Mouse (Mus musculus): ENCODE results near the gene Zfp668. TPM values are rescaled to one million over a fixed set of nuclear protein-coding genes. Genes with fewer than 3 reads are reported as not detected.

Gene Zfp668
- polyA plus RNA-seq (2015; fragmentation: Nextera tagmentation; extraction: Ambion mirVana), result 21.9 and 22.7 TPM in 2 replicates

DNA sequence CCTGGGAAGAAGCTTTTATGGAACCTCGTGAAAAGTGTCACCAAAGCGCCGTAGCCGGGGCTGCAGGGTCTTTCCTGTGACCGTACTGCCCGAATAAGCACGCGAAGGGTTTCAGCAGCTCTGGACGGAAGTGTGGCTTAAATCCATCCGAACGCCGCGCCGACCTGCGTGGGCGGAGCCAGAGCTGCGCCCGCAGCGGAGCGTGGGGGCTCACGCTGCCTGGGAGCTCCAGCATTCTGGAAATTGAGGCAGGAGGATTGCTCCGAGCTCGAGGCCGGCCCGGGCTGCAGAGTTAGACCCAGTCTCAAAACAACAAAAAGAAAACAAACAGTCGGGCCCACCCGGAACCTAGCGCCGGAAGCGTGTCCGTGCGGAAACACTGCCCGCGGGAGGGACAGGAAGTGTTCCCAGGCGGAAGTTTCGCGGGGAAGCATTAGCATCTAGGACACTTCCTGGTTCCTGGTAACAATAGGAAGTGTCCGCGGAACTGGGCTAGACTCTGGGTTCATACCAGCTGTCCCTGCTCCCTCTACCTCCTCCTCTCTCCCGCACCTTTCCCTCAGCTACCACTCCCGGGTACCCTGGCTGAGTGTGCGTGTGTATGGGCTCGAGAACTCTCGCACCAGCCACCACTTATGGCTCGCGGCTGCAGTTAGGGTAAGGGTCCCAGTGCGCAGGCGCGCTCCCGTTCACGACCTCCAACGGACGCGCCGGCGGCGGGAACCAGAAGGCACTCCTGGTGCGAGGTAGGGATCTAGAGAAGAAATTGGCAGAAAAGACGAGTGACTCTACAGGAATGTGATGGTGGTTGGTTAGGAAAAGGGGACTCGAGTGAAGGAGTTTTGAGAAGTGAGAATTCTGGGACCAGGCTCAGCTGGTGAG is at the start of gene Zfp668:
Zfp668 (minus strand) TSS at position 362 of the 882 bp plus-strand sequence.

DNA sequence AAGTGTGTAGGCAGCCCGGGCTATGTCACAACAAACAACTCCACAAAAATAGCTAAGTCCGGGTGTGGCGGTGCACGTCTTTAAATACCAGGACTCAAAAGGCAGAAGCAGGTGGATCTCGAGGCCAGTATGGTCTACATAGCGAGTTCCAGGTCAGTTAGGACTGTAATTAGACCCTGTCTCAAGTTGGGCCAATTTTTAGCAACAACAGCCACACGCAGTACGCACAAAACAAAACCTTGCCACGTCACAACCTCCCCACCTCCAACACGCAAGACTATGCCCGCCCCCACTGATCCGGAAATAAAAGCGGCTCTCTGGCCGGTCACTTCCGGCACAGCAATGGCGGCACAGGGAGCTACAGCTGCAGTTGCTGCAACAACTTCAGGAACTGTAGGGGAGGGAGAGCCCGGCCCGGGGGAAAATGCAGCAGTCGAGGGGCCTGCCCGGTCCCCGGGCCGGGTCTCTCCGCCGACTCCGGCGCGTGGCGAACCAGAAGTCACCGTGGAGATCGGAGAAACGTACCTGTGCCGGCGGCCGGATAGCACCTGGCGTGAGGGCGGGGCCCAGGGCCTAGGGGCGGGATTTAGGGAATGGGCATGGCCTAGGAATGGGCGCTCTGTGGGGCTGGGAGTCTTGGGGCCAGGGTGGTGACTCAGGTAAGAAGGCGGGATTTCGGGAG is 35.7 kb upstream of the Zfp668 start, which contains the start of gene Kat8:
Kat8 (plus strand) TSS at position 327 of the 682 bp plus-strand sequence.

DNA sequence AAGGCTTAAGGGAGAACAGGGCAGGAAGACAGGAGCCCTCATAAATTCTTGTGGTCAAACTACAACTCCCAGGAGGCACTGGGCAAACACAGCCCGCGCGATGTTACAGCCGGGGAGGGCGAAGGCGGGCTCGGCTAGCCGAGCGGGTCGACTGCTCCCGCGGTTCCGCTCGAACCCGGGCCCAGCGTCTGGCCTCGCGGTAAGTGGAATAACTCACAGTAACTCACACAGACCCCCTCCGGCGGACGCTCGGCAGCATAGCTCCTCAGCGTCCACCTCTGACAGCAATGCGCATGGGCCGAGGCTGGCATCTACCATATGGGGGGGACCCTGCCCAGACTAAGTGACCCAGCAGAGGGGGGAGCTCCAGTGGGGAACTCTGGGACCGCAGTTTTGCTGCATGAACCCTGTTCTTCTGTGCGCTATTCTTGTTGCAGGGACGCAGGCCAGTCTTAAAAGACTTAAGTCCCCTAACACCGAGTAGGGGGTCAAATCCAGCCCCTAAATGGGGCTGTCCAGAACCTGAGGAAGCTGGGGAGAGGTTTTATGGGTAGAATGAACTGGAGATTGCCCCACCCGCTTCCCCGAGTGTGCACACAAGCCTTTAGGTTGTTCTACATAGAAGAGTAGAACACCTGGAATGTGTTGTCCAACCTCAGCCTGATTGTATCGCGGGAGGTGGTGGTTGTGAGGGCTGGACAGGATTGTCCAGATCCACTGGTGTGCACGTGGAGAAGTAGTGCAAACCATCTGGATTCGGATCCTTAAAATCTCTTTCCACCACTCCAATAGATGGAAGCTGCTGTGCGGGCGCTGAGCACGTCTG is 27.6 kb upstream of the Zfp668 start, which contains the start of gene Bckdk:
Bckdk (plus strand) TSS at position 112 of the 826 bp plus-strand sequence.

DNA sequence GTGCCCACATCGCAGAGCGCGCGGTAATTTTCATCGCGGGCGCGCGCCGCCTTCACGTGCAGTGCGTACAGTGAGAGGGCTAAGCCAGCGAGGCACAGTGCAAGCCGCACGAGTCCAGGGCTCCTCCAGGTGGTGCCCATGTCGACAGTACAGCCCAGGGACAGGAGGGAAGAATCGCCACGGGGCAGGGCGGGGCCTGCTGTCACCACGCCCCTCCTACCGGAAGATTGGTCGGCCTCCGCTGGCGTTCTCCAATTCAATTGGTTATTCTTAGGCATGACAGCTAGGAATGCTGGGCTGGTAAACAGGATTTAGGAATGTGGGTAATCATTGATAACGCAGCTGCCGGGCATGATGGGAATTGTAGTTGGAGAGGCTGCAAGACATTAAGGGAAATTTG is 18.8 kb upstream of the Zfp668 start, which contains the start of the genes Gm21974 and Vkorc1:
Gm21974 (minus strand) TSS at position 13 of the 400 bp plus-strand sequence.
Vkorc1 (minus strand) TSS at position 176 of the 400 bp plus-strand sequence.

DNA sequence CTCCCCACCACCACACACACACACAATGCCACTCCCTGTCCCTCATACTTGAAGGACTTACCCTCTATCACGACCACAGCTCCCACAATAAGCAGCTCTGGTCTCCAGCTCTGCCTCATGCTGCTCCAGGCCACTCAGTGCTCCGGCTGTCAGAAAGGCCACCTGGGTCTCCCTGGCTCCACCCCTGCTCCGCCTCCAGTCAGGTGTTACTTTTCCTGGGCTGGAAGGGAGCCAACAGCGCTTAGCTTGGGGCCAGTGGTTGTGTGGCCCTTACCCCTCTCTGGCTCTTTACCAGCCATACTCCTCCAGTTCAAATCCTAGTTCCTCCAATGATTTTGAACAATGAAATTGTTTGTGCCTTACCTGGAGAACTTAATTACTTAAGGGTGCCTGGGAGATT is 14.2 kb upstream of the Zfp668 start, which contains the start of gene Prss53:
Prss53 (minus strand) TSS at position 173 of the 400 bp plus-strand sequence.

DNA sequence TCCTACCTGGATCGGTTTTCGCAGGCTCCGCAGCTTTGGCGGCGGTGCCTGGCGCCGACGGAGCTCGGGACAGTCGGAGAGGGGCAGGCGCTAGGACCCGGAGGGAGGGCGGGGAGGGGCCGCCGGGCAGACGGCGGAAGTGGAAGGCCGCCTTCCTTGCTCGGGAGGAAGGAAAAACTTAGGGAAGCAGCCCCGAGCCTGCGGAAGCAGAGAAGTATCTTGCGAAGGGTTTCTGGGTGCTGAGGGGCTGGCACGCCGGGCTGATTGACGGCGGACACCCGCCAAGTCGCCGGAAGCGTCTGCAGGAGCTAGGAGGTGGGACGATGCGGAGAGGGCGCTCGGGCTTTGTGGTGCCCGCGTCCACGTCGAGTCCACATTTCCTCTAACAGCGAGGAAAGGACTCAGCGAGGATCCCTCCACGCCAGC is 574 bp downstream of the Zfp668 start, which contains the start of gene Zfp646:
Zfp646 (plus strand) TSS at position 181 of the 426 bp plus-strand sequence.

DNA sequence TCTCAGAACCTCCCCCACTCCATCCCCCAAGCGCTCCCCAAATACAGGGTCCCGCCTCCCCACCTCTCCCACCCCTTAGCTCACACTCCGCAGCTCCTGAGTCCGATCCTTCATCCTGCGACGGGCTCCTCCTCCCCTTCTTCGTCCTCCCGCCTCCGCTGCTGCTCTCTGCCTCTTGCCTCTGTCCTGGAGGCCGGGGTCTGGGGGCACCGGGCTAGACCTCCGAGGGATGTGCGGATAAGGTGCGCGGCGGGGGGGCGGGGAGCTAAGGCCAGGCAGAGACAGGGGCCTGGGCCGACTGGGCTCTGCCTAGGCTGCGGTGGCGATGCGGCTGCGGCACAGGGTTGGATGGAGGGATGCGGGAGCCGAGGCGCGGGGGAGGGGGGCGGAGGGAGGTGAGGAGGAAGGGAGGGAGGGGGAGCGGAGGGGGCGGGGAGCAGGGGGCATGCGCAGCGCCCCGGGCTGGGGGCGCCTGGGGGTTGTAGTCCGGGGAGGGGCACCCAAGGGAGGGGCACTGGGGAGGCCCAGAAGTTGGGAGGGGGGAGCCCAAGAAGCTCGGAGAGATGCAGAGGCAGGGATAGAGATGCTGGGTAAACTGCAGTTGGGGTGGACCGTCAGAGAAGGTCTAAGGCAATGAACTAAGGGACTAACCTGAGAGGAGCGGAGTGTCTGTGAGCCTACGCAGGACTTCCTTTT is 52.3 kb downstream of the Zfp668 start, which contains the start of the genes Stx4a and Stx1b:
Stx4a (plus strand) TSS at position 119 of the 696 bp plus-strand sequence.
Stx1b (minus strand) TSS at position 374 of the 696 bp plus-strand sequence.

Other genes starting within 250 kb of the Zfp668 start
- gene Bcl7c, start 167.9 kb downstream of the Zfp668 start, polyA plus RNA-seq (2015; fragmentation: Nextera tagmentation; extraction: Ambion mirVana), result 59.4 and 60.7 TPM in 2 replicates
- 5.3 and 5.8 TPM in 2 replicates for gene Ctf1, start 164.1 kb downstream of the Zfp668 start, polyA plus RNA-seq (2015; fragmentation: Nextera tagmentation; extraction: Ambion mirVana)
- gene Ctf2, start 144.7 kb downstream of the Zfp668 start, polyA plus RNA-seq (2015; fragmentation: Nextera tagmentation; extraction: Ambion mirVana), result 0.08 TPM in 1 of 2 replicates, not detected in the other
- 7.4 and 8.8 TPM in 2 replicates for gene Fbxl19, start 132.3 kb downstream of the Zfp668 start, polyA plus RNA-seq (2015; fragmentation: Nextera tagmentation; extraction: Ambion mirVana)
- 13.2 and 13.7 TPM in 2 replicates for gene Orai3, start 107.0 kb downstream of the Zfp668 start, polyA plus RNA-seq (2015; fragmentation: Nextera tagmentation; extraction: Ambion mirVana)
- 17.7 and 18.5 TPM in 2 replicates for gene Setd1a, start 100.2 kb downstream of the Zfp668 start, polyA plus RNA-seq (2015; fragmentation: Nextera tagmentation; extraction: Ambion mirVana)
- not detected in 2 replicates for gene Gm49388, start 91.2 kb downstream of the Zfp668 start, polyA plus RNA-seq (2015; fragmentation: Nextera tagmentation; extraction: Ambion mirVana)
- gene Hsd3b7, start 76.2 kb downstream of the Zfp668 start, polyA plus RNA-seq (2015; fragmentation: Nextera tagmentation; extraction: Ambion mirVana), result 12.2 and 12.5 TPM in 2 replicates
- gene Stx4a, start 52.5 kb downstream of the Zfp668 start, polyA plus RNA-seq (2015; fragmentation: Nextera tagmentation; extraction: Ambion mirVana), result 28.1 and 32.5 TPM in 2 replicates
- gene Stx1b, start 52.3 kb downstream of the Zfp668 start, polyA plus RNA-seq (2015; fragmentation: Nextera tagmentation; extraction: Ambion mirVana), result 78.8 and 97.1 TPM in 2 replicates
- gene Zfp646, start 607 bp downstream of the Zfp668 start, polyA plus RNA-seq (2015; fragmentation: Nextera tagmentation; extraction: Ambion mirVana), result 3.8 and 4.5 TPM in 2 replicates
- gene Prss53, start 14.1 kb upstream of the Zfp668 start, polyA plus RNA-seq (2015; fragmentation: Nextera tagmentation; extraction: Ambion mirVana), result 0.76 and 0.77 TPM in 2 replicates
- not detected in 2 replicates for gene Gm21974, start 18.6 kb upstream of the Zfp668 start, polyA plus RNA-seq (2015; fragmentation: Nextera tagmentation; extraction: Ambion mirVana)
- 94.0 and 98.3 TPM in 2 replicates for gene Vkorc1, start 18.8 kb upstream of the Zfp668 start, polyA plus RNA-seq (2015; fragmentation: Nextera tagmentation; extraction: Ambion mirVana)
- gene Bckdk, start 27.3 kb upstream of the Zfp668 start, polyA plus RNA-seq (2015; fragmentation: Nextera tagmentation; extraction: Ambion mirVana), result 59.5 and 62.2 TPM in 2 replicates
- gene Kat8, start 35.7 kb upstream of the Zfp668 start, polyA plus RNA-seq (2015; fragmentation: Nextera tagmentation; extraction: Ambion mirVana), result 32.9 and 34.4 TPM in 2 replicates
- gene Prss8, start 53.3 kb upstream of the Zfp668 start, polyA plus RNA-seq (2015; fragmentation: Nextera tagmentation; extraction: Ambion mirVana), result 0.75 and 0.80 TPM in 2 replicates
- 18.5 and 19.6 TPM in 2 replicates for gene Prss36, start 69.9 kb upstream of the Zfp668 start, polyA plus RNA-seq (2015; fragmentation: Nextera tagmentation; extraction: Ambion mirVana)
- gene Fus, start 90.6 kb upstream of the Zfp668 start, polyA plus RNA-seq (2015; fragmentation: Nextera tagmentation; extraction: Ambion mirVana), result 283 and 308 TPM in 2 replicates
- gene Pycard, start 117.0 kb upstream of the Zfp668 start, polyA plus RNA-seq (2015; fragmentation: Nextera tagmentation; extraction: Ambion mirVana), result 13.0 and 15.8 TPM in 2 replicates
- not detected in 2 replicates for gene Trim72, start 127.1 kb upstream of the Zfp668 start, polyA plus RNA-seq (2015; fragmentation: Nextera tagmentation; extraction: Ambion mirVana)
- gene Itgam, start 185.8 kb upstream of the Zfp668 start, polyA plus RNA-seq (2015; fragmentation: Nextera tagmentation; extraction: Ambion mirVana), result 1.4 and 1.5 TPM in 2 replicates
- gene Gm49368, start 185.9 kb upstream of the Zfp668 start, polyA plus RNA-seq (2015; fragmentation: Nextera tagmentation; extraction: Ambion mirVana), result not detected in 2 replicates